7 mouse cellular contexts compared by ENCODE assay signal in the genomic region with DNA sequence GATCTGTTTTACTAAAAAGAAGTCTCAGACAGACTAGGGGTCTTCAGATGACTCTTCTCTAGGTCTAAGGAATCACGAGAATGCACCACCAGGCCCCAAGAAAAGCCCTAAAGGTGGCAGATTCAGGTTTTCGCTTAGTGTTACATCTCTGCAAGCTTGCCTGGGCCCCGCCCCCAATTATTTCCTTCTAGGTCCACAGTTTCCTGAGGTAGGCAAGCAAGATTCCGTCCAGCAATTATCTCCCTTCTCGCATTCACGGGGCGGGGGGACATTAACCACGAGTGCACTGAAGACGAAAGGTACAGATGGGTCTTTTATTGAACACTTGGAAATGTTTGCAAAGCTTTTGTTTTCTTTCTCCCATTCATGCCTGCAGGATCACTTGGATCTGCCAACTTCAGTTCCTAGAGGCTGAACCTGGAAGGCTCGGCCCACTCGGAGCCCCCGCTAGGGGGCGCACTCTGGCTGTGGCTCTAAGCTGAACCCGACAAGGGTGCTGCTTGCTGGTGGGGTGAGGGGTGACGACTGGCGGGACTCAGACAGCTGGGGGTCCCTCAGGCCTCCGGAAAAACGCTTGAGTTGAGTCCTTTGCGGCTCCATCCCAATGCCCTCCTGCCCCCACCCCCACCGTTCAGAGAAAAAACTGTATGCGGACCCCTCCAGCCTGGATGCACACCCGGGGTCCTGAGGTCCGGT. TPM values are rescaled to one million over a fixed set of nuclear protein-coding genes. Genes with fewer than 3 reads are reported as not detected.
A peak's percentile ranks its signal among the peaks of the same experiment; 100 is the strongest.
DNase-seq lines count a peak whose midpoint lies in the region; ATAC-seq and TF ChIP-seq lines count a peak whose summit lies in the region.

No protein-coding gene starts in this region.

- 12% methylated on average over 23 of the region's 23 CpGs for WGBS in heart, embryonic 12.5 days

- 0 out of 2 replicates have a peak, but pooled peaks cover 3% of the 10 kb centered on the region for H3K4me1 ChIP-seq in heart, embryonic 12.5 days (replicated peaks)

- ATAC-seq in heart, embryonic 12.5 days (ENCODE audit: insufficient number of reproducible peaks, low FRiP score) = peak; percentile 25; the same call in 1 of the 2 replicates
- ATAC-seq in megakaryocyte progenitor cell, adult 5-6 weeks (replicated peaks; ENCODE audit: poor library complexity) = peak; percentile 66

- H3K79me3 ChIP-seq in C2C12 (ENCODE audit: low read depth) = no peaks in the 10 kb centered on the region

- peak; percentile 51 for TF ChIP-seq CTCF in C2C12 (IDR thresholded peaks at IDR 0.05; ENCODE audit: control insufficient read depth, insufficient read depth, insufficient read length)

- no peaks in the 10 kb centered on the region for H3K36me3 ChIP-seq in C2C12 (ENCODE audit: control insufficient read depth, insufficient read depth)
- no peaks in the 10 kb centered on the region for H3K36me3 ChIP-seq in heart, embryonic 12.5 days
- no peaks in the 10 kb centered on the region for H3K36me3 ChIP-seq in splenic B cell, adult 2 months (ENCODE audit: control insufficient read depth, insufficient read depth, low read length, poor library complexity, severe bottlenecking)

- no peaks in the 10 kb centered on the region for H3K9me3 ChIP-seq in heart, embryonic 12.5 days (replicated peaks)

- peak overlapping the region; percentile 59 for H3K4me2 ChIP-seq in heart, embryonic 12.5 days

- H3K4me3 ChIP-seq in C2C12 (ENCODE audit: insufficient read depth, poor library complexity, severe bottlenecking) = no peak overlapping the region
- peak overlapping the region; percentile 19 for H3K4me3 ChIP-seq in heart, embryonic 12.5 days

- no peak overlapping the region for H3K9ac ChIP-seq in heart, embryonic 12.5 days

- H3K79me2 ChIP-seq in C2C12 (ENCODE audit: control insufficient read depth, insufficient read depth) = no peaks in the 10 kb centered on the region

- no peak overlapping the region for H3ac ChIP-seq in C2C12 (ENCODE audit: control insufficient read depth, insufficient read length, low read depth)

- H3K27ac ChIP-seq in heart, embryonic 12.5 days (ENCODE audit: poor library complexity, severe bottlenecking) = no peak overlapping the region

- peaks cover 23% of the 10 kb centered on the region for H3K27me3 ChIP-seq in C2C12 (ENCODE audit: control insufficient read depth, insufficient read depth, insufficient read length)
- peaks cover 50% of the 10 kb centered on the region for H3K27me3 ChIP-seq in heart, embryonic 12.5 days (replicated peaks)
- no peaks in the 10 kb centered on the region; the same call in 1 of the 2 replicates for H3K27me3 ChIP-seq in splenic B cell, adult 2 months (ENCODE audit: control insufficient read depth, insufficient read depth, low read length, poor library complexity, severe bottlenecking)

- peak; percentile 75 for DNase-seq in 416B (ENCODE audit: low read depth)
- DNase-seq in brain, adult 2 months (ENCODE audit: low read depth, low spot score) = peak; percentile 58
- peak; percentile 22 for DNase-seq in layer of hippocampus, adult 9-11 months
- DNase-seq in splenic B cell, adult 2 months (ENCODE audit: low read depth, low spot score) = peak; percentile 56

TF ChIP-seq in C2C12, 6 proteins besides CTCF, POLR2A, EP300 and RAD21:
- TF ChIP-seq MYOG (IDR thresholded peaks at IDR 0.05; ENCODE audit: control insufficient read depth, extremely low read depth, insufficient read length) (no peak), USF1 (IDR thresholded peaks at IDR 0.05; ENCODE audit: low read depth) (no peak), FOSL1 (IDR thresholded peaks at IDR 0.05; ENCODE audit: insufficient read depth, low read length, poor library complexity, severe bottlenecking) (no peak), MYOD1 (IDR thresholded peaks at IDR 0.05; ENCODE audit: control insufficient read depth, insufficient read length, low read depth) (no peak)

RNA-seq across cellular contexts. Expression of a gene that starts 5.1 kb away (rescaled TPM):
- 0.05 TPM for polyA plus RNA-seq in C2C12 (2012; fragmentation: generic; extraction: Trizol)
- 0.10 TPM in 1 of 2 replicates, not detected in the other for polyA plus RNA-seq in heart, embryonic 12.5 days (2016; fragmentation: Nextera tagmentation; extraction: Ambion mirVana)
- total RNA-seq in megakaryocyte progenitor cell, adult 5-6 weeks (2015) = 0.10 TPM in 1 of 2 replicates, not detected in the other
- total RNA-seq in megakaryocyte progenitor cell, adult 5-6 weeks (2017) = not detected in 2 replicates

Comparison
In these comparisons a context has a peak if more than half of its experiments do, and no peak if none do; other contexts are left out.
1. DNase-seq: peak in every context shown above with its lines; median percentile 75 in 416B; 58 in brain, adult 2 months; 56 in splenic B cell, adult 2 months; 22 in layer of hippocampus, adult 9-11 months.